Mouse (Mus musculus) mammary gland, adult 2 months (tissue): ENCODE data around the gene Il11. TPM values are rescaled to one million over a fixed set of nuclear protein-coding genes. Genes with fewer than 3 reads are reported as not detected.

Experiments used
- polyA plus RNA-seq: library from polyadenylated mRNA; depleted of rRNA; stranded (reverse); fragments of >200 nt; gene quantifications from 2 replicates; pipeline ENCODE4 v1.2.3, GENCODE M21; 2012; ENCODE audit warnings: low replicate concordance; rRNA removed

The Il11 gene
- polyA plus RNA-seq, result 0.36 and 0.78 TPM in 2 replicates

GRCm38 (mm10) chr7:4782759-4783158, at the start of gene Il11, which contains the start of gene Tmem190:
Gene Il11 (minus strand): TSS chr7:4782859.
Gene Tmem190 (plus strand): TSS chr7:4782937.

GRCm38 (mm10) chr7:4812303-4813104, 29.8 kb upstream of the Il11 start, which contains the start of gene Ube2s:
Gene Ube2s (minus strand): TSS chr7:4812590.

DNA sequence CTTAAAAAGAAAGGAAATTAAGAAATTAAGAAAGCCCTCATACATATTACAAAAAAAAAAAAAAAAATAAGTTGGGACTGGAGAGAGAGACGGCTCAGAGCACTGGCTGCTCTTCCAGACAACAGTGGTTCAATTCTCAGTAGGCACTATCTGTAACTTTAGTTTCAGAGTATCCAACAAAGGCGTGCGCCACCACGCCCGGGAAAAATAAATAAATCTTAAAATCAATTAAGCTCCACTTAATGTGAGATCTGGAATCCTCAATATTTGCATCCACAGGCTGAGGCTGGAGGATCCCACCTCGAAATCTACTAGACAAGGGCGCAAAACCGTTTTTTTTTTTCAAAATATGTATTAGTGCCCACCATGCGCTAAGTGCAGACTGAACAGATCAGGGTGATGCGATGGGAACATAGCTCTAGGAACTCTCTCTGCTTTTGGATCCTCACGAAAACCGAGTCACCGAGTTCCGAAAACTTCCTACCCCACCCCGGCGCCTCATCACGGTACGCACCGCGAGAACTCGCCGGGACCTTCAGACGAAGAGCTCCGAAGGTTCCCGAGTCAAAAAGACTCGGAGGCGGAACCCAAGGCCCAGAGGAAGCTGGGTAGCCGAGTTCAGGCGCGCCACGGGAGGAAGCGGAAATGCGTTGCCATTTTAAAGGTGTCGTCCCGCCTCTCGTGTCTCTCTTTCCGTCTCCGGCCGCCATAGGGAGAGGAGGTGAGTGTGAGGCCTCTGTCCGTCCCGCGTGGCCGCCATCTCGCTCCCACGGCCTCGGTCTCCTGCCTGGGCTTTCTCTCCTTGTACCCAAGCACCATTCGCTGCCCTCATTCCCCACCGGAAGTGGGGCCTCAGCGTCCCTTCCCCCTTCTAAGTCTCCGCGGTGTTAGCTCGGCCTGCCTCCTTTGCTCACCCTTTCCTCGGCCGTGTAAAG, 9.9 kb upstream of the Il11 start, which contains the start of gene Rpl28:
TSS of gene Rpl28 (plus strand) at position 597 of the 935 bp plus-strand sequence.

GRCm38 (mm10) chr7:4789436-4789935, 6.8 kb upstream of the Il11 start, which contains the start of gene Tmem238:
Gene Tmem238 (minus strand): TSS chr7:4789656.

DNA sequence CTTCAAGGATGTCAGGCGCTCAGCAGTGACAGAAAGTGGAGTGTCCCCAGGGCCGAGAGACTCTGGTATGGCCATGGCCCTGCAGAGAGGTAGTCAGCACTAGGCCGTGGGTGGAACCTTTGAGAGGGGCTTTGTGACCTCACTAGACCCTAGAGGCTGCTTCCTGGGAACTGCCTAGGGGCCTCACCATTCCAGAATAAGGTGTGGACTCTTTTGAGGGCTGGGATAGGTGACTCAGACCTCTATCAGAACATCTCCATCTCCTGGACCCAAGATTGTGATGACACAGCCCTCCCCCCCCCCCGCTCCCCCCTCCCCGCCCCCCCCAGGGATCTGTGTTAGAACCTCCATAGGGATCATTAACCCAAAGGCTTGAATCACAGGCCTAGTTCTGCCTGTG, 11.5 kb downstream of the Il11 start, which contains the start of gene Fam71e2:
TSS of gene Fam71e2 (minus strand) at position 101 of the 400 bp plus-strand sequence.

DNA sequence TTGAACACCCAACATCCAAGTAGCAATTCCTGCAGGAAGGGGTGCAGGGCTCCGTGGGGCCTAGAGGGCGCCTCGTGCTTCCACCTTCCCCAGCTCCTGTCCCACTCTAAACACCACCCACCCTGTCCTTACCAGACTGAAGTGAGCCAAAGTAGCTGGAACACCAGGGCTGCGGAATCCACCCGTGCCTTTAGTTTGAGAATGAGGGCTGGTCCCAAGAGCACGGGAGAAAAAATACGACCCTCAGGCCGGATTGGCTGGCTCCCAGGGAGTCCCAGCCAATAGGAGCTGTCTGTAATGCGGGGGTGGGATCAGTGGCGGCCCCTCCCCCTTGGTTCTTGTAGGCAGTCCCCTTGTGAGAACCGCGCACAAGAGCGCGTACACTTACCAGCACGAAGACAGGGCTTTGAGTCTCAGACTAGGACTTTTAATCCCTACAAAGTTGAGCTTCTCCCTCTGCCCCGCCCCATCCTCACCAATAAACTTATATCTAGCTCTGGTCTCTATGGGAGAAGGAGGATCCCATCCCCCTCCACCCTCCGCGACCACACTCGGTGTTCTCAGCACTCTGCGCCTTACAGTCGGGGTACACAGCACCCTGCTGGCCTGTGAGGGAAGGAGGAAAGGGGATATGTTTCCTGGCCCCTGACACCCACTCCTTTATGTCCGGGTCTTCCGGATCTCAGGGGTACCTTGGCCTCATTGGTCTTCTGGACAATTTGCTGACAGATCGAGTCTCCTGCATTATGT, 29.7 kb downstream of the Il11 start, which contains the start of gene Cox6b2:
TSS of gene Cox6b2 (minus strand) at position 274 of the 750 bp plus-strand sequence.

GRCm38 (mm10) chr7:4739544-4740275, 42.9 kb downstream of the Il11 start, which contains the start of gene Kmt5c:
Gene Kmt5c (plus strand): TSS chr7:4740115.

DNA sequence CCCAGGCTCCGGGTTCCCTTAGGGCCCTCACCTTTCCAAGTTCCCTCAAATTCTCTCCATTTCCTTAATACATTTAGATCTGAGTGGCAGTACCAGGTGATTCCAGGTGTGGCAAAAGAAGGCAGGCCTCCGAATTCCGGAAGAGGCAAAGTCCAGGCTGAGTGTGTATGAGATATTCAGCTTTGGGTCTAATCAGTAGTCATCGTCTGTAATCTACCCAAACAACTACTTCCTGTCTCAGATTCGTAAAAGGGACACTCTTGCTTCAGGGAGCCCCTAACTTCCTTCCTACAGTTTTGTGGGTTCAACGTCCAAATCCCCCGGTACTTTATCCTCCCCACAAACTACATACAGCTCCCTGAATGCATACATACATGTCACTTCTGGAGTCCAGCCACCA, 57.5 kb downstream of the Il11 start, which contains the start of gene Tmem150b:
TSS of gene Tmem150b (minus strand) at position 81 of the 400 bp plus-strand sequence.

Other genes with a start within 250 kb of the Il11 start
- 0.10 and 0.62 TPM in 2 replicates for gene Syt5, start 235.3 kb downstream of the Il11 start, polyA plus RNA-seq
- gene Ptprh, start 178.8 kb downstream of the Il11 start, polyA plus RNA-seq, result 0.06 TPM in 1 of 2 replicates, not detected in the other
- 14.9 and 19.6 TPM in 2 replicates for gene Tmem86b, start 151.4 kb downstream of the Il11 start, polyA plus RNA-seq
- gene Ppp6r1, start 123.8 kb downstream of the Il11 start, polyA plus RNA-seq, result 109 and 135 TPM in 2 replicates
- gene Hspbp1, start 97.8 kb downstream of the Il11 start, polyA plus RNA-seq, result 29.8 and 46.7 TPM in 2 replicates
- gene Brsk1, start 92.3 kb downstream of the Il11 start, polyA plus RNA-seq, result 4.4 and 6.0 TPM in 2 replicates
- gene Tmem150b, start 57.6 kb downstream of the Il11 start, polyA plus RNA-seq, result 2.0 and 2.5 TPM in 2 replicates
- 95.7 and 216 TPM in 2 replicates for gene Kmt5c, start 42.7 kb downstream of the Il11 start, polyA plus RNA-seq
- gene Cox6b2, start 29.8 kb downstream of the Il11 start, polyA plus RNA-seq, result 13.8 and 18.7 TPM in 2 replicates
- gene Fam71e2, start 11.6 kb downstream of the Il11 start, polyA plus RNA-seq, result 0.10 TPM in 1 of 2 replicates, not detected in the other
- gene Tmem190, start 78 bp upstream of the Il11 start, polyA plus RNA-seq, result not detected in 2 replicates
- gene Tmem238, start 6.8 kb upstream of the Il11 start, polyA plus RNA-seq, result 18.4 and 84.5 TPM in 2 replicates
- gene Rpl28, start 10.0 kb upstream of the Il11 start, polyA plus RNA-seq, result 252 and 384 TPM in 2 replicates
- 193 and 283 TPM in 2 replicates for gene Ube2s, start 29.7 kb upstream of the Il11 start, polyA plus RNA-seq
- gene Shisa7, start 61.8 kb upstream of the Il11 start, polyA plus RNA-seq, result 0.54 and 1.0 TPM in 2 replicates
- 39.7 and 42.5 TPM in 2 replicates for gene Isoc2b, start 87.4 kb upstream of the Il11 start, polyA plus RNA-seq
- 45.1 and 54.4 TPM in 2 replicates for gene Isoc2a, start 94.3 kb upstream of the Il11 start, polyA plus RNA-seq
- 0.17 and 0.85 TPM in 2 replicates for gene Gm36210, start 123.7 kb upstream of the Il11 start, polyA plus RNA-seq
- gene Zfp628, start 132.4 kb upstream of the Il11 start, polyA plus RNA-seq, result 15.7 and 34.3 TPM in 2 replicates
- gene Nat14, start 139.2 kb upstream of the Il11 start, polyA plus RNA-seq, result 2.9 and 7.1 TPM in 2 replicates
- gene Ssc5d, start 142.9 kb upstream of the Il11 start, polyA plus RNA-seq, result 17.9 and 19.0 TPM in 2 replicates
- gene Sbk2, start 181.5 kb upstream of the Il11 start, polyA plus RNA-seq, result 3.7 and 91.9 TPM in 2 replicates
- 0.25 and 1.3 TPM in 2 replicates for gene Sbk3, start 188.3 kb upstream of the Il11 start, polyA plus RNA-seq
- gene Zfp579, start 213.3 kb upstream of the Il11 start, polyA plus RNA-seq, result 72.4 and 81.0 TPM in 2 replicates
- gene Zfp524, start 231.6 kb upstream of the Il11 start, polyA plus RNA-seq, result 35.2 and 68.4 TPM in 2 replicates
- gene Fiz1, start 231.8 kb upstream of the Il11 start, polyA plus RNA-seq, result 34.7 and 40.0 TPM in 2 replicates
- not detected in 2 replicates for gene Gm44973, start 232.6 kb upstream of the Il11 start, polyA plus RNA-seq
- 33.5 and 79.1 TPM in 2 replicates for gene Zfp865, start 237.5 kb upstream of the Il11 start, polyA plus RNA-seq
- gene Ccdc106, start 237.7 kb upstream of the Il11 start, polyA plus RNA-seq, result 1.5 and 3.1 TPM in 2 replicates